Mouse (Mus musculus): ENCODE measurements at regions not wholly inside any gene's neighbourhood (a gene's known extent, or its start where the extent isn't known, plus 50 kb on each side); places are given as distances from the start of the nearest gene placed in this dataset.

- peak; percentile 9 to 48 for DNase-seq (ENCODE audit: extremely low spot score in 1 of 2, low spot score in 1 of 2)
Observed at GRCm38 (mm10) chr13:7870266-7870665, 332.4 kb upstream of the Adarb2 start.

DNA sequence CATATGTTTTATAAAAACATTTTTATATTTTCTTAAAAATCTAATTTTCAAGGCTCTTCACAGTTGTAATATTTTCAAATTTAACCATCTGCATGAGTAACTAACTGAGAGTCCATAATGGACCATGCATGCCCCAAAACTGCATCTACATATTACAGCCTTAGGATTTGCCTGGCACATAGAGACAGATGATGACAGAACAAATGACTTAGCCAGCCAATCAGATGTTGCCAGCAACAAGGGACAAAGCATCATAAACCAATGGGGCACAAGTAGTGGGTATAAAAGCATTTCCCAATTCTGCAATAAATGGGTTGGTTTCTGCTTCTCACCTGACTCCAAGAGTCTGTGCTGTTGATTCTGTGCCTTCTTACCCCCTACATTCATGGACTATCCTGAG, 287.3 kb upstream of the Adarb2 start:
- no peak for DNase-seq (ENCODE audit: extremely low spot score in 1 of 2, low spot score in 1 of 2)
